Mouse (Mus musculus): ENCODE results near the gene Aggf1.

Aggf1 gene

DNA sequence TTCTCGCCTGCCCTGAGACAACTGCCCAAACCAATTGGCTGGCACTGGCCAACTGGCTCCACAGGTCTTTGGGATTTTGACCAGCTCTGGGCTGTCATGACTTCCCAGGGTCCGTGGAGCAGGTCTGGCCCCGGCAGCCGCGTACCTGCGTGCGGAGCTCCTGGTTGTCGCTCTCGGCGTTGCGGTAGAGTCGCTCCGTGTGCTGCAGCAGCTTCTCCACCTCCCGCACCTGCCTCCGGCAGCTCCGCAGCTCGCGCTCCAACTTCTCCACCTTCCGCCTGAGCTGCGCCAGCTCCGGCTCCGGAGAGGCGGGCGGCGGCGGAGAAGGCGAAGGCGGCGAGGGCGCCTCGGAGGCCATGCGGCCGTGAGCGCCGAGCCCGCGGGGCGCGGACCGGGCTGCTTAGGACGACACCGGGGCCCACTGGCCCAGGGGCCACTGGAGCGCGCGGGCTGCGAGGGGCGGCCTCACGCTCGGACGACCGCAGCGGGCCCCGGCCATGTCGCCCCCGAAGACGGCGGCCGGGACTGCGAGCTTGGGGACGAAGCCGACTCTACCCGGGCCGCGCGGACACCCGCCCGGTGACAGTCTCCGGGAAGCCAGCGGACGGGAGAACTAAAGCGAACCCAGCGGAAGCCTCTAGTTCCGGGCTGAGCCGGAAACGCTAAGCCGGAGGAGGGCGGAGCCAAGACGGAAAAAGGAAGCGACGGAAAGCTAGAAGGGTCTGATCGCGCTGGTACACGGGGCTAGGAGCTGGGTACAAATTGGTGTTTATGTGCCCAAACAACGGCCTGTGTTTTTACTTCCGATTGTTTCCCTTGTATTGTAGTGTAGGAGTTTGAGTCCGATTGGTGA lies at the start of gene Aggf1:
TSS of gene Aggf1 (minus strand) at position 652 of the 853 bp plus-strand sequence.
- TF ChIP-seq GATA4 (IDR thresholded peaks at IDR 0.05; ENCODE audit: insufficient replicate concordance, low read length), result no peak; the same call in 1 of the 2 replicates

DNA sequence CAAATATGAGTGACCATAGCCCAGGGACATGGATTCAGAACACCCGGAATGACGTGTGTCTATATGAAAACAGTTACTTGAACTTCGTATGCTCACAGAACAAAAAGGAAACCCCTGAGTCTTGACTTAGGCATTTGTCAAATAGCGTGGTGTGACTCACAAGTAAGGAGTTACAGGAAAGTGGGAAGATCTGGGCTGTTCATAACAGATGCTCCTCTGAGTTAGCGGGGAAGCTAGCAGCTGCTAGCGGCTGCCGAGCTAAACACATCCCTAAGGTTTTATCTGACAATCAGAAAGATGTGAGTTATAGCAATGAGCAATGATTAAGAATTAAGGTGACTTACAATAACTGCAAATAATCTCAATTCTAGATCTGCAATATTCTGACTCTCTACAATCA lies 49.8 kb upstream of the Aggf1 start:
- TF ChIP-seq GATA4 (IDR thresholded peaks at IDR 0.05; ENCODE audit: insufficient replicate concordance, low read length), result no peak

DNA sequence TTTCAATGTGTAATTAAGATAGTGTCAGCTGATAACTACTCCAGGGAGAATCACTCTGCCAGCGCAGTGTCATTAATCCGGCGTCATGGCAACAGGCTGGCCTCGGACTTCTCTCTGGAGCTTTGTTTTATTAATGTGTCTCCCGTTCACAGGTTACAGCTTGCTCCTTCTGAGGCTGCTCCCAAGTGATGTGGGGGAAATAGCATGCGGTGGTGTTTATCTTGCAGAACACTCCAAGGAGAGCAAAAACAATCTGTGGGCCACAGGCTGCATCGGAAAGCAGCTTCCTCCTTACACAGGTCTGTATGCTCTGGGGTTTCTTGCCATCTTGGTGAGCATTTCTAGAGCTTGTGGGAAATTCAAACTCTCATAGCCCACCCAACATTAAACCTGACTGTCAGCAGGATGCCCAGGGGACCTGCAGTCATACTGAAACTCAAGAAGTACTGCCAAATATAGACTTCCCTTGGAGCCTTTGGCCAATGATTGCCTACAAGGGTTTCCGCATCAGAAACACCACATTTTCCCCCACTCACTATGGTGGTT lies 44.1 kb upstream of the Aggf1 start:
- no peak for TF ChIP-seq GATA4 (IDR thresholded peaks at IDR 0.05; ENCODE audit: insufficient replicate concordance, low read length)

DNA sequence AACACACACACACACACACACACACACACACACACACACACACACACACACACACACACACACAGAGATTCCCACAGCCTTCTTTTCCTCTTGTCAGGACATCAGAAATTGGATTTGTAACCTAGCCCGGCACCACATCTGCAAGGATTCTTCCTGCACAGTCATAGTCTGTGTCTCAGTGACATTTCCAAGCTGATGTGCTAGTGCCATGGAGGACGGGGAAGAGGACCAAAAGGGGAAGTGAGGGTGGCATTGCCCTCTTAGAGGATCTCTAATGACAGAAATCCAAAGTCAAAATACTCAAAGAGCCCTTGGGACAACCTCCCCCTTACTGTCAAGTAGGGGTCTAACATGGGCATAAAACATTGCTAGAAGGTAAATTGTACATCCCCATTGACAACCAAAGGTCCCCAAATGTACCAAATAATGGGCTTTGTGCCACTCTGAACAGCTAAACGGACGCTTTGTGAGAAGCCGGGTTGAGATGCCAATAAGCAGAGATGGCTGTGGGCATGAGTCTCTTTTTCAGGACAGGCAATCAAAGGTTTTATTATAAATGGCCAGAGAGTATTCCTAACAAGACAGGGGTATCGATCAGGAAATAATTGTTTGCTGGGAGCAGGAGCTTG lies 43.5 kb upstream of the Aggf1 start:
- TF ChIP-seq GATA4 (IDR thresholded peaks at IDR 0.05; ENCODE audit: insufficient replicate concordance, low read length), result no peak

DNA sequence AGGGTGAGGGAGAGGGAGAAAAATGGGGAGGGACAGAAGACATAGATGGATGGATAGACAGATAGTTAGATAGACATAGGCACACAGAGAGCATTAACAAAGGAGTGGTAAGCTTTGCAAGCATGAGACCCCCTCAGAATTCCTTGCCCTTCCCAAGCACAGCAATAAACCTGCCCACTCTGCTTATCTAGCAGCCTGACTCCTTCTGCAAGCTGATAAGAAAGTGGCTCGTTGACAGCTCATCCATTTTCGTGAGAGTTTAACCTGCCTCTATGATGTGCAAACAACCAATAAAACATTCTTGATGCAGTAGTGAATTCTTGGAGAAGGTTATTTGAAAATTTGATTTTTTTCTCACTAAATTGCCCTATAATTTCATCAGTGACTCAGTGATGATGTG lies 37.1 kb upstream of the Aggf1 start:
- no peak for TF ChIP-seq GATA4 (IDR thresholded peaks at IDR 0.05; ENCODE audit: insufficient replicate concordance, low read length)

DNA sequence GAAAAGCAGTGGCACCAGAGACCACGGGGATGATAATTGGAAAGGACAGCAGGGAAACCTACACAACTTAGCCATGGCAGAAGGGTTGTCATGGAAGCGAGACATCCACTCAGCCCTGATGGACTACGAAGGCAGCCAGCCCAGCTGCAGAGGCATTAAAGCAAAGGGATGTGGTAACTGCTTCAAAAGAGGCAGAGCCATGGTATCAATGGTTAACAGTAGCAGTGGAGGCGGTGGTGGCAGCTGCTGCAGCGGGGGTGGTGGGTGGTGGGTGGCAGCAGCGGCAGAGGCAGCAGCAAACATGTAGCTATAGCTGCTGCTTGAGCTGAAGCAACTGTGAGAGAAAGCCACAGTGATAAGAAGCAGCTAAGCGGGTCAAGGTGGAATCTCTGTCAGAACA lies 18.1 kb upstream of the Aggf1 start:
- TF ChIP-seq GATA4 (IDR thresholded peaks at IDR 0.05; ENCODE audit: insufficient replicate concordance, low read length), result no peak

DNA sequence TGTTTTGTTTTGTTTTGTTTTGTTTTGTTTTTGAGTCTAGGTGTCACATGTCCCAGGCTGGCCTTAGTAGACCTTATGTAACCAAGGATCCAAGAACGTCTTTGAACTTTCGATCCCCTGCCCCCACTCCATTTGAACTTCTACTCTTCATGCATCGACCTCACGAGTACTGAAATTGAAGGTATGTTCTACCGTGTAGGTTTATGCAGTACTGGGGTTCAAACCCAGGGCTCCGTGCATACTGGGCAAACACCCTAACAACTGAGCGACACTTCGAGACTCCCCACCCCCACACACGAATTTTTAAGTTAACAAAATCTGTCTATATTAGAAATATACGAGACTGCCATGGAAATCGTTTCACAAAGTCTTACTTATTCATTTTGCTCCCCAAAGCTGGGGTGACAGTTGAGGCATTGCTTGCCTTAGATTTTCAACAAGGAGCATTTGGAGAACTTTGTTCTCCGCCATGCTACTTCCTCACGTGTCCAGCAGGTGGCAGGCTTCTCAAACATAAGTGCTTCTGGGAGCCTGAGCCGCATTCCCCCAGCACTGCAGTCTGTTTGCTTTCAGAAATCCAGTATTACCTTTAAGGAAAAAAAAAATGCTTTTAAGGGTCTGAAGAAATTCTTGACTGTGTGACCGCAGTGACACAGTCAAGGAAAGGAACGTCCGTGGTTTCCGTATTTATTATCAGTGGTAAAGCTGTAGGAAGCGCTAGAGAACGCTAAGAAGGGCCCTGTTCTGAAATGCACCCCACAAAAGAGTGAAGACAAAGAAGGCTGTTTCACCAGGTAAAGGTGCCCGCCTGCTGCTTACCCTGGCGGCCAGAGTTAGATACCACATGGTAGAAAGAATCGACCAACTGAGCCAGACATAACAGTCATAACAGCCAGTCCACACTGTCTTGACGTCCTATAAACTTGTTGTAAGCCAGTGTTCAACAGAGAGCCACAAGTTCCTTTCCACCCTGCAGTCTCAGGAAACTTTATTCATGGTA lies 15.0 kb upstream of the Aggf1 start:
- no peak for TF ChIP-seq GATA4 (IDR thresholded peaks at IDR 0.05; ENCODE audit: insufficient replicate concordance, low read length)

DNA sequence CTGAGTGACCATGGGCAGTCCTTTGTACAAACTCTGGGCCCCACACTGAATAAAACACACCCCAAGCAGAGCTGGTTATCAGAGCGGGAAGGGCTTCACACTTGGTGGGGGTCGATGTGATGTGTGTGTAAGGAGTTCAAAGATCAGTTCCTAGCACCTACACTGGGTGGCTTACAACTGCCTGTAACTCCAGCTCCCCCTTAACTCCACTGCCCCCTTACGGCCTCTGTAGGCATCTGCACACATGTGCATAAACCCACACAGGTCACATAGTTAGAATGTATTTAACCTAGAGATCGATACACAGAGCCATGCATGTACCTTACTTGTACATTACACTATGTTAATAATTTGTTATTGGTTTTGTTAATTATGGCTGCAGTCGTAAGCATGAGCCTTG lies 13.1 kb upstream of the Aggf1 start:
- TF ChIP-seq GATA4 (IDR thresholded peaks at IDR 0.05; ENCODE audit: insufficient replicate concordance, low read length), result no peak

DNA sequence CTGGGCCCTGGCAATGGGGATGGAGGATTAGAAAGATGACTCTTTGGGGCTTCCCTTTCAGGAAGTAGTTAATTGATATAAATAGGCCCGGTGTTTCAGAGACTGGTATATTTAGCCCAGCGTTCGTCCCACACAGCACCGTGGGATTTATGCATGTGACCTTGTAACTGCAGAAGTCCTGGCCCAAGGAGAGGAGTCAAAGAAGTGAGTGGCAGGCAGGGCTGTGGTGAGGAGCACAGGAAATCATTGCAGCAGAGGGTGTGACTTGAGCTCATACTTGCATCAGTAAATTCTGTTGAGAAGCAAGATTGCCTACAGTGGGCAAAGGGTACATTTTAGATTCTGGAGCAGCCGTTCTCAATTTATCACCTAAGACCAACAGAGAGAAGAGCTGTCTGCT lies 7.3 kb upstream of the Aggf1 start:
- no peak for TF ChIP-seq GATA4 (IDR thresholded peaks at IDR 0.05; ENCODE audit: insufficient replicate concordance, low read length)

DNA sequence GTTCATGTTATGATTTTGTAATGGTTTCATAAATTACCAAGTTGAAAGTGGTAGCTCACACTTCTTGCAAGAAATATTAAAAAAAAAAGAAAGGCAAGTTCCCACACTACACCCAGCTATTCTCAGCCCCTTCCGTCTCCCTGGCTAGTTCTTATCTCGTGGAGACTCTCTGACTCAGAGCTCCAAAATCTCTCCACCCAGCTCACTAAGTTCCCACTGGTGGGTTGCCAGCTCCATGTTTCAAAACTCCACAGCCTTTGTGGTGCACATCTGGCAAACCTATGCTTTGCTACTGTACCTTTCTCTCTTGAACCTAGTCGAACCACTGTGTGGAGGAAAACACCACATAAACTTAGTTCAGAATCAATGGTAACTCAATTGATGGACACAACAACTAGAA lies 3.5 kb upstream of the Aggf1 start:
- TF ChIP-seq GATA4 (IDR thresholded peaks at IDR 0.05; ENCODE audit: insufficient replicate concordance, low read length), result no peak

DNA sequence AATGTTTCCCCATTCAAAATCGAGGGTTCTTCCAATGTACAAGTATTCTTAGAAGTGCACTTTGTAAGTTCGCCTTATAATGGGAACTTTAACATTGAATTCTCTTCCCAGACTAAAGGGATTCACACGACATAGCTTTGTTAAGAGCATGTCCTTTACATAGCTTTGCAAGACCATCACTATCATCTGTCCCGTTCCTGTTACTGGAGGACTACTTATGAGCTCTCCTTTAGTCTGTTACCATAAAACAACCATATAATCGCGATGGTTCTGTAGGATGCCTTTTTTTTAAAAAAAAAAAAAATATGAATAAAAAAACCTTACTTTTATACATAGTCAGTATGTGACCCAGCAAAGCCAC lies 382 bp upstream of the Aggf1 start:
- TF ChIP-seq GATA4 (IDR thresholded peaks at IDR 0.05; ENCODE audit: insufficient replicate concordance, low read length), result no peak

DNA sequence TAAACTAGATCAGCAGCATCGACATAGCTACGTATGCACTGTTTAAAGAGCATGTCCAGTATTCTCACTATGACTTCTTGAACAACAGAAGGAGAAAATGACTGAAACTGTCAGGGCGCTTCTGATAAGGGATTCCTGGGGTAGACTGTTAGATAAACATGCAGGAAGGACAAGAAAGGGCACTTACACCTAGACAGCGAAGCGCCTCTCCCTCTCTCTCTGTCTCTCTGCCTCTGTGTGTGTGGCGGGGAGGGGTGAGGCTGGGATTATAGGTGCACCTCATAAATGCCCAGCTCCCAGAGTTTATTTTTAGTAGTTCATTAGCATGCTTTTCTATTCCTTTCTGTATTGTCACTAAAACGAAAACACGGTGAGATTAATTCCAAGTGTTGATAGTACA lies 8.8 kb downstream of the Aggf1 start:
- no peak for TF ChIP-seq GATA4 (IDR thresholded peaks at IDR 0.05; ENCODE audit: insufficient replicate concordance, low read length)

DNA sequence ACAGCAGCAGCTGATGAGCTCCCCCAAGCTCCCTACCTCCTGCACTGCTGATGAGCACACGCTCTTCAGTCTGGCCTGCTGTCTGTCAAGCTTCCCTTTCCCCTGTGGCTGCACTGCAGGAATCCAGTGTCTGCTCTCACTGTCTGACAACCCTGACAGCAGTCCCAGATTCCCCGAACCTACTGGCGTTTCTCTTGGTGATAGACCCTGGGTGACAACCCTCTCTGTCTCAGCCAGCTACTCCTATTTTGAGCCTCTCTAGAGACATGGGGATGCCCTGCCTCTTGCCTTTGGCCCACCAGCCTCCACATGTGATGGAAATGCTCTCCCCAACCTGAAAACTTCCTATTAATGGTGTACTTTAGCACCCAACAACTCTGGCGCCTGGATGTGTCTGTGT lies 11.7 kb downstream of the Aggf1 start:
- no peak for TF ChIP-seq GATA4 (IDR thresholded peaks at IDR 0.05; ENCODE audit: insufficient replicate concordance, low read length)

DNA sequence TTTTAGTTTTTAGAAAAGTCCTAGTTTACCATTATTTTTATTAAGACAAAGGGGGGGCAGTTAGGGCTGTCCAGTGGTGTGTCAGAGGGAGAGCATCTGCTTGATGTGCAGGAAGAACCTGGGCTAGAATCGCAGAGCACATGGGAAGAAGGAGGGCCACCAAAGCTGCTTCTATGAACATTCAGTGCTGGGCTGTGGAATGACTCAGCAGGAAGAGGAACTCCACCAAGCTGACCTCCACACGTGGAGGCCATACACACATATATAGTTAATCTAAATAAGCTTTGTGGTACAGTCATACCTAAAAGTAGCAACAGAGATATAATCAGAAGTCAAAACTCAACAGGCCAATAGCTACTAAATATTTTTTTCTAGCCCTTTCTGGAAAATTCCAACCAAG lies 16.9 kb downstream of the Aggf1 start:
- no peak for TF ChIP-seq GATA4 (IDR thresholded peaks at IDR 0.05; ENCODE audit: insufficient replicate concordance, low read length)

DNA sequence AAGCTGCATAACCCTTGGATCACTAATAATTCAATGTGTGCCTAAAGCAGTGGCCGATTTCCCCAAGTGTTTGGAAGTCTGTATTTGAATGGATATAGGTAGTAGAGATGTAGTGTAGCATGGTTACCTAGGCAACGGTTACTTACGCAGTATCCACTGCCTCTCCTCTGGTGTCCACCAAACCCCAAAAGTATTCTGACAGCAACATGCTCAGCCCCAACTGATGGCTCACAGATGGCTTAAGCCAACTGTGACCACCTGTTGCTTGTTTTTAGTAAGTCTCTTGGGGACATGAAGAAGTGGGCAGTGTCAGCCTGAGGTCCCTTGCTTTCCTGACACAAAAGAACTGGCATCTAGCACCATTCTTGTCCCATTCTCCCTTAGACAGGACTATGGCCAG lies 26.7 kb downstream of the Aggf1 start:
- TF ChIP-seq GATA4 (IDR thresholded peaks at IDR 0.05; ENCODE audit: insufficient replicate concordance, low read length), result no peak
